Mouse (Mus musculus) layer of hippocampus, postnatal 25 days (tissue): ENCODE measurements around the gene Bcl2l13. TPM values are rescaled to one million over a fixed set of nuclear protein-coding genes. Genes with fewer than 3 reads are reported as not detected.
"Not testable (repeated sequence)": the region's sequence is repeated elsewhere in the genome, so short reads cannot be mapped to it uniquely, and the experiment has no call there.

Experiments used
- DNase-seq, 2 experiments: peaks; one replicate each; pipeline ENCODE4 v3.0.0; 2022; ENCODE audit warnings: mixed read lengths in 2 of 2, low spot score in 1 of 2; ENCODE audit errors: extremely low spot score in 1 of 2
- total RNA-seq, 2 experiments: library from RNA; stranded (reverse); gene quantifications; 2 replicates each; pipeline ENCODE4 v1.2.3; 2021

Gene Bcl2l13
- total RNA-seq, 2 experiments from 2014 or later, result 39.9 to 51.0 TPM

DNA sequence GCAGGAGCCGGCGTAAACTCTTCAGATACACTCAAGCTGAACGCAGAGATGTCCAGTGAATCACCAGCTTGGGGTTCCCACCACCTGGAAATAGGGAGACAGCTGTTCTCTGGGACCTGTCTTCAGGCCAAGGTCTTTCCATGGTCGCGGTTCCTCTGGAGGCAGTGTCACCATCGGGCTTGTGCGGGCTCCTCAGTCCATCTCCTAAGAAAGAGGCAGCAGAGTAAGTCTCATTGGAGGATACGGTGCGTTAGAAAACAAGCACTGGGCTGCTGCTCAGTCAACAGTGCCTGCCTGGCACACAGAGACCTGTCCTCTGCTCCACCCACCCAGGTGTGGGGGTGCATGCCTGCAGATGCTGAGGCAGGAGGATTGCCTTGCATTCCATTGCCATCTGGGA is 58.1 kb downstream of the Bcl2l13 start:
- DNase-seq, result no peak

DNA sequence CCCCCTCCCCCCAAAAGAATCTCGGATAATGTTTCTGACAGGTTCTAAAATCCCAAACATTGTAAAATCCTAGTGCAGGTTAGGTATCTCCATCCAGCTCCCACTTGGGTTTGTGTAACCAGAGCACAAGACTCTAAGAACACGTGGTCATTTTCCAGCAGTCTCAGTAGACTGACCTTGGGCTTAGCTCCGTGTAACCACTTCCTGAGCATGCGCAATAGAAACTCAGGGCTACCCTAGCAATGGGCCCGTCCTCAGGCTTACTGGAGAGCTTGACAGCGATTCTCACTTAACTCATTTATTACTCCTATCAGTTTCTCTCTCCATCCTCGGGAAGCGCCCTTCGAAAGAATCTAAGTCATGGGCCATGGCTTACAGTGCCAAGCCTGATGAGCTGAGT is 58.5 kb downstream of the Bcl2l13 start:
- no peak for DNase-seq

DNA sequence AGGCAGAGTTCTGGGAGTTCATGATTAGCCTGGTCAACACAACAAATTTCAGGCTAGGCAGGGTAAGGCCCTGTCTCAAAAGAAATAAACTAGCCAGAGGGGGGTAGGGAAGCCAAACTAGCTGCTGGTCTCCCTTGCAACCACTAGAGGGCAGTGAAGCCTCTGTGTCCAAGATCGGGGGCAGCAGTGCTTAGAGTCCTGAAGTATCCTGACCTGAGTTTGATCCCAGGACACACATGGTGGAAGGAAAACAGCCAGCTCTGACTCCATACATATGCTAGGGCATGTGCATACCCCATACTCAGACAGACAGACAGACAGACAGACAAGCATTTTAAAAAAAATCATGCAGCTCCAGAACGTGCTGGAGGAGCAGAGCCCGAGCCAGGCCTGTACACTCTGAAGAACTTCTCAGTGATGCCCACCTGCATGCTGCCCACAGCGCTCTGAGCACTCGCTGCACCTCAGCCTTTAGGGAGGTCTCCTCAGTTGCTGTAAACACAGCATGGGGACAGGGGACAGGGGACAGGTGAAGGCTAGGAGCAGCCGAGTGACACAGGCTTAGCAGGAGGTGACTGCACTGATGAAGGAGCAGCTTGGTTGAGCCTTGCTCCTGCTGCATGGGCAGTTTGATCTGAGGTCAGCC is 62.3 kb downstream of the Bcl2l13 start:
- peak in 1 of 2 experiments; percentile 23 for DNase-seq

DNA sequence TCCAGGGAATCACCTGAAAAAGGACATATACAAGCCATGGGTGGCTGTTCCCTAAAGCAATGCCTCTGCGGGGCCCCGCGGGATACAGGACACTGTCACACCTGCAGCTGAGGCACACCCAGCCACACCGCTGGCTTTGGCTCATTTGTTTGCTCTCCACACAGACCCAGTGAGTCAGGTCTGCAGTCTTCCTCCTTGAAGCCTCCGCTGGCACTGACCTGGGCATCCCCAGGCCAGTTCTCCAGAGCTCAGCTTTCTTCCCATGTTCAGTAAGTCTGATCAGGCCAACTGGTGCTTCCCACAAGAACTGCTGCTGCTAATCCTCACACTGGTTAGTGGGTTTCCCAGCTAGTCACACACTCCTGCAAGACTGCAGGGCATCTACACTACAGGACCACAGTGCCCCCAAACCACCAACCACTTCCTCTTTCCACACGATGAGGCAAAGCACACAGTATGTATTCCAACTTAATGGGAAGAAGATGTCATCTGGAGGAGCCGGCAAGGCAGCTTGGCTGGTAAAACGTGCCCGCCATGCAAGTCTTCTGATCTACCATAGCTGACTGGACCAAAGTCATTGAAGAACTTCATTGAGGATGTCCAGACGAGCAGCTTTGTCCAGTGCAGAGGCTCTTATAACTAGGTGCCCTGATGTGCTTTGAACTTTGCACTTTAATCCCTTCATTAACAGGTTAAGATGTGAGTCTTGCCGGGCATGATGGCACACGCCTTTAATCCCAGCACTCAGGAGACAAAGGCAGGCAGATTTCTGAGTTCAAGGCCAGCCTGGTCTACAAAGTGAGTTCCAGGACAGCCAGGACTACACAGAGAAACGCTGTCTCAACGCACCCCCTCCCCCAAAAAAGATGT is 66.0 kb downstream of the Bcl2l13 start:
- no peak for DNase-seq

DNA sequence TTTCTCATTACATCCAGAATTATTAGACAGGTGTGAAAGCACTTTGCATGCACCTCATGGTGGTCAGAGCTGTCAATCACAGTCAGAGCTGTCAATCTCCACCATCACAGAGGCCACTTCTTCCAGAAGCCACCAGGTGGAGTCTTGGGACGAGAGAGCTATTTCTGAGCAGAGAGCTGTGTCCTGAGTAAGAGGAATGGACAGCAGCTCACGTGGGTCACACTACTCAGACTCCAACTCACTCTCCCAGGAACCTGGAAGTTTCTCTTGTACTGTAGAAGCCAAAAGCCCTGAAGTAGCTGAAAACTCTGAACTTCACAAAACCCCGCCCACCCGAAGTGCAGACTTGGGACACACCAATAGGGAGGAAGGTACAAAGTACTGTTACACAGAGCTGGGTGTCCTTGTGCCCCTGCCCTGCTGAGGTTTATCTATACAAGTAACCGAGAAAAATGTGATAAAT is 67.5 kb downstream of the Bcl2l13 start:
- DNase-seq, result no peak

DNA sequence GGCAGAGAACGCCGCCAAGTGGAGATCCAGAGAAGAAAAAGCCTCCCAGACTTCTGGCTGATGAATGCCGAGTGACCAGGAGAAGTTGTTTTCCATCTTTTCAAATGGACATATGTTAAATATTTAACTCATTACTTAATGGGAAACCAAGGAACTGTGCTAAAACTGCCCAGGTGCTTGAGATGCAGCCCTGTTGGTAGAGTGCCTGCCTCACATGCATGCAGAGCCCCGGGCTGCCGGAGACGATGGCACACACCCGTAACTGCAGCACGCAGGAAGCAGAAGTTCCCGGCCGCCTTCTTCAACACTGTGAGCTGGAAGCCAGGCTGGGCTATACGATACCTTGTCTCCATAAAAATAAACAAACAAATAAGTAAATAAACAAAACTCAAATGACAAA is 67.9 kb downstream of the Bcl2l13 start:
- no peak for DNase-seq

DNA sequence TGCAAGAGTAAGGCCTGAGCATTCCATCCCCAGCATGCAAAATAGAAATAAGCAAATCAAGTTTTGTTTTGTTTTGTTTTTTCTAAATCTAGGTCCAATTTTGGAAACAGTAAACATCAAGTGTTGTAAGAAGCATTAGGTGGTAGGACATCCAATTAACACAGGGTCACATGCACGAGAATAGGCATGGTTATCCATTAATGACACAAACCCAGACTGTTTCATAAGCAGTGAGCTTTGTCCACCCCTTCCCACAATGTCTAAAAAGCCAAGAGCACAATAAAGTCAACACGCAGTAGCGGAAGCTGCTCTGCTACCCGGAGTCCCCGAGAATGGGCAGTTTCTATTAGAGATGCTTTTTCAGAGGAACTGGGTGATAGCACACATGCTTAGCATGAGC is 69.1 kb downstream of the Bcl2l13 start:
- no peak for DNase-seq

DNA sequence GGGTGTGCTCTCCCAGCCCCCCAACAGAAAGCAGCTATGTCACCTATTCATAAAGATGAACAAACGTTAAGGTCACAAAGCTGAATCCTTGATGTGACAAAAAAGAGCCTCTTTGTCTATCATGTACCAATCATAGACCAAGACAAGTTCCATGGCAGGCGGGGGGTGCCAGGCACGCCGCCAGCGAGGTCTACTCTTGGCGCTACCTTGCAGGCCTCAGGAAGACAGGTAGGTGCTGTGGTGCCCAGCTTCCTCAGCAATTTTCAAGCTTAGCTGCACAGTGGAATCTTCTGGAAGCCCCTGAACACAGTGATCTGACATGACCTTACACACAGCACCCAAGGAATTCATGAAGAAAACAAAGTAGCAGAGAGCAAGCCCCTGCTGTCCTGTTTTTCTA is 70.5 kb downstream of the Bcl2l13 start:
- no peak for DNase-seq

DNA sequence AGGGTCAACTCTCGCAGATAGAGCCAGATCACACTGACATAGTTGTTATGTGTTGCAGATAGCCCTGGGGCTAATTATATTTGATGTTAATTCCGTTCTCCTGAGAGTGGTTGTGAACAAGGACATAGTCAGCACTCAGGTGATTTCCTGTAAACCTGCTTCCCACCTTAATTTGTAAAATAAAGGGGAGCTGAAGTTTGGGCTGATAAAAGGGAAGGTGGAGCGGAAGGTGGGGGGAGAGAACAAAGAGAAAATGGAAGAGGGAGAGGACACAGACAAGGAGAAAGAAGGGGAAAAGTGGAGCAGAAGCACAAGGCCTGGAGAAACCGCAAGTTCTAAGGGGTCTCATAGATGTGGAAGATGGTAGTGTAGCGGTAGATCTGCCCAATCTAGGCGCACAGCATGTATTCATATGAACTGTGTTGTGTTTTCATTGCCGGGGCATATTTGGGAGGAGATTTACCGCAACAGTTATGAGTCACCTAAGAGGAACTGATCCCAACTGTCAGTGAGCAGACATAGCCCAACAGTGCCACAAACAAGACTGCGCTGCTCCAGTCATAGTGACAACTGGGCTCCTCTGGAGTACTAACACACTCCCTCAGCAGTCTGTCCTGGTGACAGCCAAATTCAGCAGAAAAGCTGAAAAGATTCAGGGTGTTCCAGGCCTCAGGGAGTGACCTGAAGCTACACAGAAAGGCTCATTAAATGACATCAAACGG is 72.0 kb downstream of the Bcl2l13 start:
- DNase-seq, result not testable (repeated sequence)

DNA sequence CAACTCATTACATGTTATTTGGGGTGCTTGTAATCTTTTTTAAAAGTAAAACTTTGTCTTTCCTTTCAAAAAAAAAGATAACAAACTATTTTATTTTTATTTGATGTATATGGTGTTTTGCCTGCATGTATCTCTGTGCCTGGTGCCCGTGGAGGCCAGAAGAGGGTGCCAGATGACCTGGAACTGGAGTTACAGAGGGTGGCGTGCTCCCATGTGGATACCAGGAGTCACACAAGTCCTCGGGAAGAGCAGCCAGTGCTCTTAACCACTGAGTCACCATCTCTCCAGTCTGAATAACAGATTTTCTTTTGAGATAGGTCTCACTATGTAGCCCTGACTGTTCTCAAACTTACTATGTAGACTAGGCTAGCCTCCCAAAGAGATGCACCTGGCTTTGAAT is 73.5 kb downstream of the Bcl2l13 start:
- DNase-seq, result no peak

DNA sequence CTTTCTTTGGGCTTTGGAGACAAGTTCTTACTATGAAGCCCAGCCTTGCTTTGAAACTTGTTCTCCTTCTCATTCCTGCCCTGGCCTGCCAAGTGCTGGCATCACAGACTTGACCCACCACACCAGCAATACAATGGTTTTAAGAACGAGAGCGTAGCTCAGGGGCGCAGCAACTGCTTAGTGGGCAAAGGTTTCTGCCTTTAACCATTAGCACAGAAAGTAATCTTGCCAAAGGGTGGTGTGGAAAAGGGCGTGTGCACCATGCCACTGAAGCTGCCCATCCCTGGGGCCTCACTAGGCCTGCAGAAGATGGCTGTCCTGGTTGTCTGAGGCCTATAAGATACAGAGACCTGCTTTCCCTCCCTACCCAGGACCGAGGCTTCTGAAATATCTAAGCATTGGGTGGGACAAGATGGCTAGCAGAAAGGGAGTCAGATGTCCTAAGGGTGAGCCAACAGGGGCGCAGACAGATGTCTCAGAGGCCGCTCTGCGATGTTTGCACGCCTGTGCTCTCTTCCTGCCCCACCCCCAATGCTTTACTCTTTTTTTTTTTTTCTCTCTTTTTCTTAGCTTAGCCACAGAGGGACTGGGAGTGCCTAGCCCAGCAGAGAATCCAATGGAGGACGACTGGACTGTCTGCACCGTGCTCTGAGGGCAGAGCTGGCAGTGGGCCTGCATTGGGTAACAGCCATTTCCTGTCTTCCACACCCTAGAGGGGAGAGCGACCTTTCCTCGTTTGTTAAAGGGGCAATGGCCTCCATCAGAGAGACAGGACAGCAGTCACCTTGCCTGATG is 75.4 kb downstream of the Bcl2l13 start:
- DNase-seq, result no peak

DNA sequence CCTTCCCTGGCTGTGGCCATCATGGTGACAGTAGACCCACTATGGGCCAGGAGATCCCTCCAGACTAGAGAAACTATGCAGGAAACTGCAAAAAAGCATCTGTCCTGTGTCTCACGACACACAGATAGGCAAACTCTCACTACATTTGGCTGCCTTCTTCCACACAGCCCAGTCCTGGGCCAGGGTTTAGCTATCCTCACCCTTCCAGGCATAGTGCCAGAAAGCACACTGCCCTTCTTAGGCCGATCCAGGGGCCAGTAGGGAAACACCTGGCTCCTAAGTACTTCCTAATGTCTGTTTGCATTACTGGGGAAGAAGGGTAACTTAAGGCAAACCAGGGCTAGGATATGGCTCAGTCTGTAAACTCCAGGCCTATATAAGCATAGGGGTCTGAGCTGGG is 76.9 kb downstream of the Bcl2l13 start:
- no peak for DNase-seq

DNA sequence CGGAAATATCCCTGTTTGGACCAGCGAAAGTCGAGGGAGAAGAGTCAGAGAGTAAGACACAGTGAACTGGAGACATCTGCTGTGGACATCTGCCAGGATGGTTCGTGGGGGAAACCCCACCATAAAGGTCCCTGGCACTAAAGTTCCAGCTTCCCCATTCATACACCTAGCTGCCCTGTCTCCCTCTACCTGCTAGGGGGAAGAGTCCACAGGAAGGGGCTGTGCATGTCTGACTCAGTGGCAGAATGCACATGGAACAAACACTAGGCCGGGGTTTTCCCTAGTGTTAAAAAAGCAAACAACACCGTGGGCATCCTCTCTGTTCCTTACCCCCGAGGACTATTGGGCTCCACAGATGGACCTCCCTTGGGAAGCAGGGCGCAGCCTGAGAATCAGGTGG is 77.8 kb downstream of the Bcl2l13 start:
- no peak for DNase-seq

DNA sequence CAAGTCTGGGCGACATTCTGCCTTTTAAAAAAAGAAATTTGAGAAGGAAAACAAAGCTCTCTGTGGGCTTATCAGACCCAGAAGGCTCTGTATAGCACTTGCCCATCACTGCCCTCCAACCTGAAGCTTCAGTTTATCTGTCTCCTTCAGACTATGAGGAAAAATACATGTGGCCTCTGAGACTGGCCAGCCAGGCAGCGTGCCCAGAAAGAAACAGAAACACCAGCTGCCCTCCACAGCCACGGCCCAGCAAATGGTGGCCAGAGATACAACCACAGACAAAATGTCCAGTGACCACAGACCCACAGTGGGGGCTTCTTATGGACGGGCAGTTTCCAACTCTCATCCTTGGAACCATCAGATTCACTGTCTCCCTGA is 78.5 kb downstream of the Bcl2l13 start:
- DNase-seq, result no peak

DNA sequence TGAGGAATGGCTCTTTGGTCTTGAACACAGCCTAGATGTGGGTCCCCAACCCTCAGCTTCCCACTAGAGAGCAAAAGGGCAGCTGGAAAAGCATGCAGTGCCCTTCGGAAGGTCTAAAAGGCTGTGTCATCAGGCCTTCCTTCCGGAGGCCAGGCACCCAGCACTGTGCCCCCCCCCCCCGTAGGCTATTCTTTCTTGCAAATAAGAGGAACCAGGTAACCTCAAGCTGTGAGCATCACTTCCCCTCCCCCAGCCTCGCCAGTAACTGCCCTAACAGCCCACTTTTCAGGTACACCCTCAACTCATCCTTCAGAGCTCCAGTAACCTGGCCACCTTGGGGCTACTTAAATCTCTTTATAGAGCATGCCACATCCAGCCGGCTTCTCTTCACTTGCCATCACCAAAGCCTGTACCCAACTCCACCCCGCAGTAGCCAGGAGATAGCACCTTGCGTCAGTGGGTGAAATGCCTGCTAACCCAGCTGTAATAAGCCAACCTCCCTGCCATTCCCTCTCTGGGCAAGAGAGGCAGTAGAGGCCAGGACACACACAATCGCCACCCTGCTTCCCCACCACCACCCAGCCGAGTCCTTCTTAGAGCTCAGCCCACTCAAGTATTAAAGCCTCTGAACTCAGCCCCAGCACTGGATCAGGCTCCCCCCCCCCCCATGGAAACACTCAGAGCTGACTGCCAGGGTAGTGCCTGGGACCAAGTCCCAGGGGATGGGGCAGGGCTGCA is 79.1 kb downstream of the Bcl2l13 start:
- no peak for DNase-seq

DNA sequence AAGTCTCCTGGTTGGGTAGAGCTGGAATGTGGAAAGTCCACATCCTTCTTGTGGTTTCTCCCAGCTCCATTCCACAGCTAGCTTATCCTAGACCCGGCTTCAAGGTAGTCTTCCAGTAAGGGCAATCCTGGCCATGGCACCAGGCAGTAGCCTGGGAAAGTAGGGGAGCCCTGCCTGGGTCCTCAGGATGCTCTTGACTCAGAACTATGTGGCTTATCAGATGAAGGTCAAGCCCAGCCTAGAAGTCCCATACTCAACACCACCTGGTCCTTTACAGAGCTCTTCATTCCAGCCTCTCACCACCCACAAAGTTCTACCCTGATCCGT is 79.6 kb downstream of the Bcl2l13 start:
- no peak for DNase-seq

DNA sequence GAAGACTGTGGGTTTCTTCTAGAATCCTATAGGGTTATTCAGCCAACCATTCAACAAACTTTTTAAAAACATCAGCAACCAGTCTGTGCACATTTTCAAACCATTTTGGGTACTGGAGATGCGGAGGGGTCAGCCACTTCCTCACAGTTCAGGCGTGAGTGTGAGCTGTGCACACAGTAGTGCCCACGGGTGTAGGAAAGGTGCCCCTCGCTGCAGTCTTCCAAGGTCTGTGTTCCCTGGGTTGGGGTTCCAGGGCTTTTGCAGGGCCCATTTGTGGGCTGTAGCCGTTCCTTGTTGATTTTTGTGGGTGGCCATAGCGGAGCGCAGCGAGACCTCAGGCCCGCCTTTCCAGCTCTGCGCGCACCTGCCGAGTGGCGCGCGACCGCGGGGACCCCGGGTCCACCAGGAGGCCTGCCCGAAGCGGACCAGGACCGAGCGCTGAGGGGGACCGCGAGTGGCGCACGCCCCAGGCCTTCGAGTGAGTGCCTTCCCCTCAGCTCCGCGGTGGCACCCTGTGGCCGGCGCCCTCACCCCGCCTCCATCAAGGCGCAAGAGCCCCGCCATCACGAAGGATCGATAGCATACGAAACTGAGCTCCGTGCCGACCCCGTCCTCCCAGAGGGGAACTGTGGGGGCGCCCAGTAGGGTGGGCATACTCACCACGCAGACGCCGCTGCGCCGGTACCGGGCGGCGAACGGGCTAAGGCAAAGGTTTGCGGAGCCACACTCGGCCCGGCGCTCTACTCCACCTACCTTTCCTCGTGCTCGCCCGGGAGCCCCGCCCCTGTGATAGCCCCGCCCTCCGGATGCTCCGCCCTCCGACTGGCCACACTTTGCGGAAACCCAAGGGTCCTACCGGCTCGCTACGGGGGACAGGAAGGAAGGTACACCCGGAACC is 80.3 kb downstream of the Bcl2l13 start, which contains the start of gene Bid:
Gene Bid (minus strand): TSS at position 780 of the 898 bp plus-strand sequence.
- peak; percentile 66 to 67 for DNase-seq

DNA sequence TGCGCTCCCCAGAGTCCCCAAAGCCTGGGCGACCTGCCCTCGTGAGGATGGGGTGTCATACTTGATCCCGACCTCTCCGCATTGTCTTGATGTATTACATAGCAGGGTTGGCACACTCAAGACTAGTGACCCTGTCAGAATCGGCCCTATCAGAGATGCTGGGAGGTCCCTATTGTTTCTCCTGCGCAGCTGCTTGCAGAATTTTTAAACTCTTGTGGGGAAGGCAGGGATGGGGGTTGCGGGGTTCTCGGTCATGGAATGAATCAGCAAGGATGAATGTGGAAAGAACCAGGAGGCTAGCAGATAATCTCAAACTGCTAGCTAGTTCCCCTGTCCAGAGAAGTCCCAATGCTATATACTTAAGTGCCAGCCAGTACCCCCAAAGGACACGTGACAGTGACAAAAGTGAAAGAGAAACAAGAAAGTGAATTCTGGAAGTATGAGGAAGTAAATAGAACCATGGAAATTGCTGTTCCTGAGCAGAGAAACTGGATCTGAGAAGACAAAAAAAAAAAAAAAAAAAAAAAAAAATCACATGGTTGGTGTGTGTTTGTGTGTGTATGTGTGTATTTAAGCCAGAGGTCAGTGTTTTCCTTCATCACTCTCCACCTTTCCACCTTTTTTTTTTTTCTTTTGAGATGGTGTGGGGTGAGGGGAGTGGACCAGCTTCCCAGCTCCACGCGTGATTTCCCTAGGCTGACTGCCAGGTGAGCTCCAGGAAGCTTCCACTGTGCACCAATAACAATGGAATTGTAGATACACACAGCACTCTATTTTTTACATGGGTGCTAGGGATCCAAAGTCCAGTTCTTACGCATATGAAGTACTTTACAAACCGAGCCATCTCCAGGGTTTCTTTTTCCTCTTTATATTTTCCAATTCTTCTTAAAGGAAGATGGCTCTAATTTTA is 81.2 kb downstream of the Bcl2l13 start:
- DNase-seq, result not testable (repeated sequence)
